Mouse (Mus musculus) frontal cortex, postnatal 25 days (tissue): ENCODE results near the gene Kmo.

ENCODE experiments used
- DNase-seq, 2 experiments: peaks; one replicate each; pipeline ENCODE4 v3.0.0; 2022; ENCODE audit warnings: low spot score in 2 of 2

Gene Kmo

DNA sequence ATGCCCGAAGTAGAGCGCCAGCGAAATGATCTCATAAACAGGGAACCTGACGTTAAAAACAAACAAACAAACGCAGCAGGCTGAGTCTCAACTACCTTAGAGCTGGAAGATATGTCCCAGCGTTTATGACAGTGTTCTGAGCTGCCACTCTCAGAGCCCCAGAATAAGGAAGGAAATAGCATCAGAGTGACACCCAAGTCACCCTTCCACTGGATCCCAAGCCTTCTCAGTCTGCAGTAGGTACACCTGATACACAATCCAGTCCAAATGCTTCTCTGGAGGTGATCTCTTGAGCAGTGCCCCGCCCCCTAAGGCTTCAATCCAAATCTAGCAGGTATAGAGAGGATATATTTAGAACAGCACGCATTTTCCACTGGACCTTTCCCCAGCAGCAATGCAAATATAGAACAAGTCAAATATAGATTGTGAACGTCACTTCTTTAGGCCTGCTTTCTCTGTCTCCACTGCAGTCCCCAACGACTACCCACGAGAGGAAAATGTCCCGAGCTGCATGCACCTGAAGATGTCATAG lies 73.3 kb downstream of the Kmo start:
- DNase-seq, result no peak

DNA sequence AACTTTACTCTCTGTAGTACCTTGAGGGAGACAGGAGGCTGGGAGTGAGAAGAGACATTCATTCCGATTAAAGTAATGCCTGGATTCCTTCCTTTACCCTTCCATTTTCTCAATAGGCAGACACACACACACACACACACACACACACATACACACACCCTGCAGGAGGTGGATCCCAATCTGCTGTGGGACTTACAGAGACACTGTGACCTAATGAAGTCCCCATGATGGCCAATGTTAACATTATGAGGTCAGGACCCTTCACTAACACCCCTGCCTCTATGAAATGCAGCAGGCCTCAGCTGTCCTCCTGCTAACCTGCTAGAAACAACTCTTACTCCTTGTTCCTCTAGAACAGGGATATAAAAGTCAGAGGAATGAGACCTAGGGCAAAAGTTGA lies 78.1 kb downstream of the Kmo start, which contains the start of gene Wdr64:
TSS of gene Wdr64 (plus strand) at position 301 of the 400 bp plus-strand sequence.
- DNase-seq, result no peak

DNA sequence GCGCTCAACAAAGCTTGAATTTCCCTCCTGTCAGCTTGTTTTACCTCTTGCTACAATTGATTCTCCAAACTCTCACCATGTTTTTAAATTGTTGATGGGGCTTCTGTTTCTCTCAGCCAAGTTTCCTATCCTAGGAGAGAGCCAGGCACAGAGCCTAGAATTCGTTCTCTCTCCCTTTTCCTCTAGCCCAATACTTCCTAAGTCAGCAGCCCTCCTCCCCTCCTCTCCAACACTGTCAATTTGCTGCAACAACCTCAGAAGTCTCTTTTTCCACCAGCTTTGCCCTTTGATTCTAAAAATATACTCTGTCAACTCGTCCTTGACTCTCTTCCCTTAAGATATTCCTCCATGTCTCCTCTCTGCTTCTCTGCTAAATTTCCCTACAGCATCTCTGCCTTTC lies 79.2 kb downstream of the Kmo start:
- DNase-seq, result no peak

DNA sequence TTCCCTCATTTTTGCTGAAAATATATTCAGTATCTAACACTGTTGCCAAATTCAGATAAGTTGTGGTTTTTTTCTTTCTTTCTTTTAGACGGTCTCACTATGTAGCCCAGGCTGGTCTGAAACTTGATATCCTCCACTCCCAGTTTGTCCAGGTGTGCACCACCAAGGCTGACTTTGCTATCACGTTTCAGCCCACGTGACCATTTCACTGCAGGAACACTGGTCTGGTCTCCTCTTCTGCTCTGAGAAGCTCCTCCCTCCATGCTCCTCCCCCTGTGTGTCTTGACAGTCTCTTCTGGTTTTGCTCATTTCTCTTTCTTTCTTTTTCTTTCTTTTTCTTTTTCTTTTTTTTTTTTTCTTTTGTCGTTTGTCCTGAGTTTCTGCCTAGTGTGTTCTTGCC lies 79.6 kb downstream of the Kmo start:
- no peak for DNase-seq

DNA sequence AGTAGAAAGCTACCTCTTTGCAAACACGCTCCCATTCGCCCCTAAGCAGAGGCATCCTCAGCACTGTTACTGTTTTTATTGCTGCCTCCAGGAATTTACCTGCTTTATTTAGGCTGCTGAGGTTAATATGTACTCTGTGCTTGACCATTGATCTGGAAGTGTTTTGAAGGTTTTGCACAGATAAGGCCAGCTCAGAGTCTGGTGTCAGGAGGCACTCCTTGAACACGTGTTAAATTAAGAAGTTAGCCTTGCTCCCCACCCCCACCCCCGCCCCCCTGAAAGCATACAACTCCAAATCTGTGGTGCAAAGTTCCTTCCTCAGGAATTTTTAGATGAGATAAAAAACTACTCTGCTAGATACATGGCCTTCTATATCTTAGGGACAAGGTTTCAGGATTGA lies 81.0 kb downstream of the Kmo start:
- DNase-seq, result no peak

DNA sequence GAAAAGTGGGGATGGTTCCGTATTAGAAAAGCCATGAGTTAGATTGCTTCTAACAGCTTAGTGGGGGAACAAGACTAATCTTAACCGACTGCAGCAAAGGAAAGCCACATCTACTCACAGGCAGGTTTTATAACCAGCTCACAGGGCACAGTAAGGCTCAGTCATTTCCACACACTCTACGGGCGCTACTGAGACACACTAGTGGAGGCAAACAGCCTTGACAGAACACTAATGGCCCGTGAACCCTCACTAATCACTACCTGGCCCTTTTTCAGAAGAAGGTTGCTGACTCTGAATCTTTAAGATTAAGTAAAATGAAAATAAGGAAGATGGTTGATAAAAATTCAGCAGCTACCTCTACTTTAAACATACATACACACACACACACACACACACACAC lies 87.4 kb downstream of the Kmo start:
- DNase-seq, result no peak

DNA sequence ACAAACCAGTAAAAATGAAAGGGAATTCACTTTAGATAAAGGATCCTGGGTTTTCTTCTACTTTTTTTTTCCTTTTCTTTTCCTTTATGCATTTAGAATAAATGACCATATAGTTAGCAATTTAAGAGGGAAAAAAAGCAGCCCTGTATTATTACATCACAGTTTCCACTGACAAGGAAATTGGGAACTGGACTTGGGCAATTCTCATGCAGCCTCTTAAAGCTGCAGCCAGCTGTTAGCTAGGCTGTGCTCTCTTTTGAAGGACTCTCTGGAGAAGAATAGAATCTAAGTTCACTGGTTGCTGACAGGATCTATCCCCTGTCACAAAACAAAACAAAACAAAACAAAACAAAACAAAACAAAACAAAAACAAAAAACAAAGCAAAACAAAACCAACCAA lies 87.8 kb downstream of the Kmo start:
- no peak for DNase-seq
